Mouse (Mus musculus) midbrain, embryonic 15.5 days (tissue): ENCODE results near the gene S1pr5. TPM values are rescaled to one million over a fixed set of nuclear protein-coding genes. Genes with fewer than 3 reads are reported as not detected.
"Not testable (repeated sequence)": the region's sequence is repeated elsewhere in the genome, so short reads cannot be mapped to it uniquely, and the experiment has no call there.

Experiments
- ATAC-seq: fragments of 200-750 bp; cut with Nextera tagmentation; replicated peaks from 2 replicates; pipeline ENCODE4 v1.8.0; 2017; ENCODE audit warnings: moderate TSS enrichment
- H3K27ac ChIP-seq: fragments of 300-500 bp; sonication (generic); 2 replicates; pipeline ENCODE4 v1.5.1; 2015; ENCODE audit warnings: mild to moderate bottlenecking, inconsistent platforms
- H3K27me3 ChIP-seq: fragments of 300-500 bp; sonication (generic); replicated peaks from 2 replicates; pipeline ENCODE4 v1.6.1; 2015; ENCODE audit warnings: inconsistent platforms
- H3K36me3 ChIP-seq: fragments of 300-500 bp; sonication (generic); replicated peaks from 2 replicates; pipeline ENCODE4 v1.6.1; 2015; ENCODE audit warnings: inconsistent platforms
- H3K4me1 ChIP-seq: fragments of 300-500 bp; sonication (generic); 2 replicates; pipeline ENCODE4 v1.6.1; 2015; ENCODE audit warnings: inconsistent platforms
- H3K4me2 ChIP-seq: fragments of 300-500 bp; sonication (generic); 2 replicates; pipeline ENCODE4 v1.6.1; 2015; ENCODE audit warnings: inconsistent platforms, mild to moderate bottlenecking, moderate library complexity
- H3K4me3 ChIP-seq: fragments of 300-500 bp; sonication (generic); 2 replicates; pipeline ENCODE4 v1.5.1; 2015; ENCODE audit warnings: mild to moderate bottlenecking, inconsistent platforms
- H3K9ac ChIP-seq: fragments of 300-500 bp; sonication (generic); 2 replicates; pipeline ENCODE4 v1.6.1; 2015; ENCODE audit warnings: mild to moderate bottlenecking, inconsistent platforms
- H3K9me3 ChIP-seq: fragments of 300-500 bp; sonication (generic); 2 replicates; pipeline ENCODE4 v1.6.1; 2016; ENCODE audit warnings: inconsistent platforms
- WGBS: fragments of 180-500 bp; shearing (Covaris S2); methylation state at CpG from one replicate; pipeline ENCODE4 v1.1.7; 2015; ENCODE audit warnings: mixed read lengths; 5-methylcytosine and 5-hydroxymethylcytosine counted together
- polyA plus RNA-seq: library from polyadenylated mRNA; unstranded; fragments of >200 nt; fragmentation: Nextera tagmentation; extraction: Ambion mirVana; gene quantifications from 2 replicates; pipeline ENCODE4 v1.2.1, GENCODE M21; 2015

The S1pr5 gene
- polyA plus RNA-seq = 2.8 and 4.2 TPM in 2 replicates

DNA sequence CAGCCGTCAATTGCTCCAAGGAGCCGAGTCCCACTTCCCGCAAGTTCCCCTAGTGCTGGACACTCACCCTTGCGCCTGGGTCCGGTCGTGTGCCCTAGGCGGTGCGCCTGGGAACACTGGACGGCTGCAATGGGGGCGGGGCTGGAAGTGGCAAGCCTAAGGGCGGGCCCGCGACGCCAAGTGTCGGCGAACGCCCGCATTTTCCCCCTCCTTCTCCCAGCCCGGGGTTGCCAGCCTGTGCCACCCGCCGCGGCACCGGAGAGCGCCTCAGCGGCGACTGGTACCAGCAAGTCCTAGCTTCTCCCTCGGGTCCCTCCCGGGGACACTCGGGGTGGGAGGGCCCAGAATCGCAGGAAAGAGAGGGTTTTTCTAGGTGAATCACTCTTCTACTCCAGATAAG is at the start of gene S1pr5:
Gene S1pr5, minus strand, starts transcription at position 118 of the 400 bp plus-strand sequence.
- no peak within 1 kb of the TSS for H3K27ac ChIP-seq
- no peak within 1 kb of the TSS for H3K9ac ChIP-seq
- no peaks in the 10 kb centered on the region for H3K9me3 ChIP-seq
- ATAC-seq = no peak
- H3K36me3 ChIP-seq = no peaks in the 10 kb centered on the region
- peak within 1 kb of the TSS; percentile 12; the same call in 1 of the 2 replicates for H3K4me2 ChIP-seq
- no peak within 1 kb of the TSS for H3K4me3 ChIP-seq
- WGBS = under 1% methylated on average over 30 of the region's 30 CpGs
- peaks cover 19% of the 10 kb centered on the region for H3K4me1 ChIP-seq
- peaks cover 72% of the 10 kb centered on the region for H3K27me3 ChIP-seq

DNA sequence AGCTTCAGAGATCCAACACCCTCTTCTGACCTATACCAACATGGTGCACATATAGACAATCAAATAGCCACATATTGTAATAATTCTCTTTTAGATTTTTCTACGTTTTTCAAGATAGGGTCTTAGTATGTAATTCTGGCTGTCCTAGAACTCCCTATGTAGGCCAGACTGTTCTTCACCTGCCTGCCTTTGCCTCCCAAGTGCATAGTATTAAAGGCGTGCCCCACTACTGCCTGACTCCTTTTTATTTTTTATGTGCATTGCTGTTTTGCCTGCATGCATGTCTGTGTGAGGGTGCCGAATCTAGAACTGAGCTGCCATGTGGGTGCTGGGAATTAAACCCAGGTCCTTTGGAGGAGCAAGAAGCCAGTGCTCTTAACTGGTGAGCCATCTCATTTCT is 44.0 kb upstream of the S1pr5 start:
- H3K9me3 ChIP-seq = no peaks in the 10 kb centered on the region
- ATAC-seq = no peak
- H3K9ac ChIP-seq = no peak overlapping the region
- no peaks in the 10 kb centered on the region for H3K27me3 ChIP-seq
- no peak overlapping the region for H3K27ac ChIP-seq
- 93% methylated on average over 3 of the region's 3 CpGs for WGBS
- no peak overlapping the region for H3K4me3 ChIP-seq
- peaks cover 26% of the 10 kb centered on the region for H3K4me1 ChIP-seq
- no peaks in the 10 kb centered on the region for H3K36me3 ChIP-seq
- no peak overlapping the region for H3K4me2 ChIP-seq

DNA sequence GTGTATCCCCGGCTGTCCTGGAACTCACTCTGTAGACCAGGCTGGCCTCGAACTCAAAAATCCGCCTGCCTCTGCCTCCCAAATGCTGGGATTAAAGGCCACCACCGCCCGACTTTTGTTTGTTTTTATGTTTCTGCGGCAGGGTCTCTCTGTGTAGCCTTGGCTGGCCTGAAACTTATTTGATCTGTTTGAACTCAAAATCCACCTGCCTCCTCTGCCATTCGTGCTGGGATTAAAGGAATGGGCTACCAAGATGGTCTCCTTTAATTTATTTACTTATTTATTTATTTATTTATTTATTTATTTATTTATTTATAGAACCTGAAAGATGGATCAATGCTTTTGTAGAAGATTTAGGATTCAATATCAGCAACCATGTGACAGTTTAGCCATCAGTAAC is 43.6 kb upstream of the S1pr5 start:
- Histone ChIP-seq H3K27ac (peak overlapping the region; percentile 27; the same call in 1 of the 2 replicates), H3K4me1 (peaks cover 30% of the 10 kb centered on the region), H3K4me3 (peak overlapping the region; percentile 73), H3K4me2 (peak overlapping the region; percentile 83)
- WGBS = 14% methylated on average over 7 of the region's 7 CpGs
- H3K27me3 ChIP-seq, H3K36me3 ChIP-seq, ATAC-seq, H3K9me3 ChIP-seq, H3K9ac ChIP-seq: not testable (repeated sequence)

DNA sequence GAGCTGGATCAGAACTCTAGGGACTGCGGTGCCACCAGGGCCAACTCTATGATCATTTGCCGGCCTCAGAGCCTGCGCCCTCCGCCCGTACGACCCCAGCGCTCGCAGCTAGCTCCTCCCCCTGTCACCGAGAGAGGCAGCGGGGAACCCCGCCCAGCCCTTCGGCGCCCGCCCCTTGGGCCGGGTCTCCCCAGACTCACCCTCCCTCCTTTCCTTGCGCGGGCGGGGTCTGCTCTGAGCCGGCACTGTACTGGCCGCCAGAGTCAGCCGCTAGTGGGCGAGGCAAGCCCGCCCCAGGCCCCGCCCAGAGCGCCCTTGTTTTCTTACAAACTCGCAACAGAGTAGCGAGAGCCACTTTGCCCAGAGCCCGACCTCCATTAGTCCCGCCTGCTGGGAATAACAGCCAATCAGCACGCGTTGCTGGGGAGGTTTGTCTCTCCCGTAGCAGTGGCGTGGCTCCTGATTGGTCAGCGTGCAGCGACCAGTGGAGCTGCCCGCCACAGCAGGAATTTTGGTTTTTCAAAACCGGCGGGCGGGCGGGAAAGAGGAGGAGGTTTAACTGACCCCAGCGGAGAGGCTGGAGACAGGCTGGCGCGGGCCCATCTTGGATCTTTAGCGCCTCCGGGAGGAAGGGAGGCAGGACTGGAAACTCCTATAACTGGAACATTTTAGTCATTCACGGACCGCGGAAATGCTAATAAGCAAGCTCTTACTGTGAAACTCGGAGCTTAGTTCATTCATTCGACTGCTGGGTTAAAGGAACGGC is 43.0 kb upstream of the S1pr5 start, which contains the start of gene Cdkn2d:
Gene Cdkn2d, minus strand, starts transcription at position 386 of the 766 bp plus-strand sequence.
- WGBS = under 1% methylated on average over 51 of the region's 51 CpGs
- Histone ChIP-seq H3K4me1 (peaks cover 37% of the 10 kb centered on the region), H3K27me3 (no peaks in the 10 kb centered on the region), H3K27ac (peak within 1 kb of the TSS; percentile 81), H3K4me2 (peak within 1 kb of the TSS; percentile 83), H3K36me3 (no peaks in the 10 kb centered on the region), H3K9me3 (no peaks in the 10 kb centered on the region), H3K9ac (peak within 1 kb of the TSS; percentile 73), H3K4me3 (peak within 1 kb of the TSS; percentile 73)
- ATAC-seq = peak; percentile 95

- 0% methylated on average over 20 of the region's 20 CpGs for WGBS
- Histone ChIP-seq H3K36me3 (no peaks in the 10 kb centered on the region), H3K27me3 (no peaks in the 10 kb centered on the region), H3K9ac (peak overlapping the region; percentile 73), H3K4me2 (peak overlapping the region; percentile 83), H3K27ac (peak overlapping the region; percentile 81), H3K4me3 (peak overlapping the region; percentile 73), H3K4me1 (peaks cover 37% of the 10 kb centered on the region), H3K9me3 (no peaks in the 10 kb centered on the region)
- no peak; the same call in 1 of the 2 replicates for ATAC-seq
Measured at GRCm38 (mm10) chr9:21290589-21290988, 42.3 kb upstream of the S1pr5 start.

GRCm38 (mm10) chr9:21289337-21289671 is 41.1 kb upstream of the S1pr5 start:
- no peaks in the 10 kb centered on the region for H3K9me3 ChIP-seq
- 96% methylated on average over 2 of the region's 2 CpGs for whole genome bisulfite sequencing
- H3K4me1 ChIP-seq = peaks cover 37% of the 10 kb centered on the region
- no peak overlapping the region for H3K27ac ChIP-seq
- H3K27me3 ChIP-seq = no peaks in the 10 kb centered on the region
- peak overlapping the region; percentile 83 for H3K4me2 ChIP-seq
- no peak overlapping the region for H3K9ac ChIP-seq
- H3K4me3 ChIP-seq = peak overlapping the region; percentile 73
- no peaks in the 10 kb centered on the region; the same call in 1 of the 2 replicates for H3K36me3 ChIP-seq
- ATAC-seq = no peak

- H3K27ac ChIP-seq = peak overlapping the region; percentile 92
- WGBS = 78% methylated on average over 13 of the region's 13 CpGs
Measured at GRCm38 (mm10) chr9:21288404-21289336, 40.4 kb upstream of the S1pr5 start.

DNA sequence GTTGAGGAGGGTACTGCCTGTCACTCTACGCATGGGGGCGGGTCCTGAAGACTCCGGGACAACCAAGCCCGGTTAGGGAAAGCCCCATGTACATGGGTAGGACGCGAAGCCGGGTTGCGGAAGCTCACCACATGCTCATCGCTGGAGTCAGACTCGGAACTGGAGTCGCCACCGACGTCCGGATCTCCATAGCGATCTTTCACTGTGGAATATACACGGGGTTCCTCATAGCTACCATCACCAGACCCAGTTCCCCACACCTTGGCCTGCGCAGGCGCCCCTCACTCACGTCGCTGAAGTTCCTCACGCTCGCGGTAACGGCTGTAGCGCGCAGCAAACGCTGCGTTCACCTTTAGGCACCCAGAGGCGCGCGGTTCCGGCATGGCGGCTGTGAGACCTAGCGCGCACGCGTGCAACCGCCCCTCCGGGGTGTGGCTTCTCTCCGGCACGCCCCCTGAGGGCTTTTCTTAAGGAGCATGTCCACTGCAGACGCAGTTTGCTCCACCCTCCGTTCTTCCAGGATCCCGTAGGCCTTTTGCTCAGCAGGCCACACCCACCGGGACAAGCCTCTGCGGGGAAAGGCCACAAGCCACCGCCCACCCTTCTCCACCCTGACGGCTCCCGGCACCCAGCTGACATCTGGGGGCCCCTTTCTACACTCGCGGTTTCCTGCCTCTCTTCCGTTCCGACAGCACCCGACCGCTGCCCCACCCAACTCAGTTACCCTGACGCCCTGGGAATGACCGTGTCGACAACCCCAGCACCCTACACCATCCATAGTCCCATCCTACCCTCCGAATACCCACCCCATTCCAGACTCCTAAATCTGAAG is 39.5 kb upstream of the S1pr5 start, which contains the start of gene Kri1:
Gene Kri1, minus strand, starts transcription at position 399 of the 832 bp plus-strand sequence.
- peak within 1 kb of the TSS; percentile 83 for H3K4me2 ChIP-seq
- H3K27me3 ChIP-seq = no peaks in the 10 kb centered on the region
- peaks cover 37% of the 10 kb centered on the region for H3K4me1 ChIP-seq
- H3K9me3 ChIP-seq = no peaks in the 10 kb centered on the region
- peak within 1 kb of the TSS; percentile 77 for H3K9ac ChIP-seq
- peak within 1 kb of the TSS; percentile 85 for H3K4me3 ChIP-seq
- WGBS = under 1% methylated on average over 59 of the region's 59 CpGs
- H3K27ac ChIP-seq = peak within 1 kb of the TSS; percentile 92
- H3K36me3 ChIP-seq = peaks cover 5% of the 10 kb centered on the region; the same call in 1 of the 2 replicates
- ATAC-seq = peak; percentile 75

More at GRCm38 (mm10) chr9:21288404-21289336, 40.4 kb upstream of the S1pr5 start:
- Histone ChIP-seq H3K36me3 (peaks cover 3% of the 10 kb centered on the region; the same call in 1 of the 2 replicates), H3K4me2 (peak overlapping the region; percentile 83), H3K9ac (peak overlapping the region; percentile 77; the same call in 1 of the 2 replicates), H3K27me3 (no peaks in the 10 kb centered on the region), H3K9me3 (no peaks in the 10 kb centered on the region), H3K4me3 (peak overlapping the region; percentile 85), H3K4me1 (peaks cover 37% of the 10 kb centered on the region)
- ATAC-seq = no peak

- WGBS = 73% methylated on average over 3 of the region's 3 CpGs
- Histone ChIP-seq H3K27me3 (no peaks in the 10 kb centered on the region), H3K9ac (peak overlapping the region; percentile 77), H3K9me3 (no peaks in the 10 kb centered on the region), H3K27ac (no peak overlapping the region), H3K4me2 (peak overlapping the region; percentile 83), H3K4me1 (peaks cover 37% of the 10 kb centered on the region), H3K36me3 (peaks cover 10% of the 10 kb centered on the region; the same call in 1 of the 2 replicates), H3K4me3 (peak overlapping the region; percentile 85)
- no peak for ATAC-seq
Measured at GRCm38 (mm10) chr9:21286753-21287152, 38.5 kb upstream of the S1pr5 start.

DNA sequence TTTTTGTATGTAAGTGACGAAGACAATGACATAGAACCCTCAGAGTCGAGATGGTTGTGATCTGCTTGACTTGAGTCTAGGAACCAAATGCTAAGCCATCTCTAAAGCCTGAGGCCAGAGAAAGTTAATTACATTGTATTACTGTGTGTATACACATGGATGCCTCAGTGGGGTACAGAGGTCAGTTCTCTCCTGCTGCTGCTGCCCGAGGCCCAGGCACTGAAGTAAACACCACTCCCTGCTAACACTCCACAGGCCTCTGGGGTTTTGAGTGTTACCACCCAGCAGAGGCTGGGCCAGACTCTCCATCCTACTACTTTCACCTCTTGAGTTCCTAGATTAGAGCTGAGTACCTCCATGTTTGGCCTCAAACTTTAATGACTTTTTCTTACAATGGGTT is 35.8 kb upstream of the S1pr5 start:
- Histone ChIP-seq H3K27ac (no peak overlapping the region), H3K4me1 (peaks cover 20% of the 10 kb centered on the region), H3K27me3 (no peaks in the 10 kb centered on the region), H3K36me3 (peaks cover 30% of the 10 kb centered on the region), H3K9ac (no peak overlapping the region), H3K4me3 (no peak overlapping the region), H3K9me3 (no peaks in the 10 kb centered on the region), H3K4me2 (no peak overlapping the region)
- no peak for ATAC-seq
- WGBS = 92% methylated on average over 3 of the region's 3 CpGs

DNA sequence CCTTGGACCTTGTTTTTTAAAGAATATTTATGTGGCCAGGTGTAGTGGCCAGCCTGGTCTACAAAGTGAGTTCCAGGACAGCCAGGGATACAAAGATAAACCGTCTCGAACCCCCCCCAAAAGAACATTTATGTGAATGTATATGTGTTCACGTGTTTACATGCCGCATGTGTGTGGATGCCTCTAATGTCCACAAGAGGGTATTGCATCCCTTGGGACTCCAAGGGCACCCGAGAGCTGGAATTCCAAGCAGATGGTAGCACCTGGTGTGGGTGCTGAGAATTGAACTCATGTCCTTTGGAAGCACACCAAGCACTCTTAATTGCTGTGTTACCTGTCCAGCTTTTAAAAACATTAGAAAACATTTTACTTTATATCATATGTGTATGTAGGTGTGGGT is 35.3 kb upstream of the S1pr5 start:
- ATAC-seq = no peak
- peaks cover 30% of the 10 kb centered on the region for H3K36me3 ChIP-seq
- WGBS = 91% methylated on average over 5 of the region's 5 CpGs

More for the DNA sequence above, 35.3 kb upstream of the S1pr5 start:
- H3K4me3 ChIP-seq = no peak overlapping the region
- no peaks in the 10 kb centered on the region for H3K9me3 ChIP-seq
- no peak overlapping the region for H3K4me2 ChIP-seq
- H3K9ac ChIP-seq = no peak overlapping the region
- peaks cover 16% of the 10 kb centered on the region for H3K4me1 ChIP-seq
- H3K27ac ChIP-seq = no peak overlapping the region
- no peaks in the 10 kb centered on the region for H3K27me3 ChIP-seq
